Mouse (Mus musculus) fat pad, adult 2 months (tissue): ENCODE measurements around the gene Gtf3c5.

Experiments
- DNase-seq: peaks from one replicate; pipeline ENCODE4 v3.0.0-alpha.2; 2011; ENCODE audit warnings: low read depth, low spot score; ENCODE audit errors: extremely low read depth

Gene Gtf3c5

GRCm38 (mm10) chr2:28576815-28577214 is 6.7 kb downstream of the Gtf3c5 start:
- DNase-seq: no peak

DNA sequence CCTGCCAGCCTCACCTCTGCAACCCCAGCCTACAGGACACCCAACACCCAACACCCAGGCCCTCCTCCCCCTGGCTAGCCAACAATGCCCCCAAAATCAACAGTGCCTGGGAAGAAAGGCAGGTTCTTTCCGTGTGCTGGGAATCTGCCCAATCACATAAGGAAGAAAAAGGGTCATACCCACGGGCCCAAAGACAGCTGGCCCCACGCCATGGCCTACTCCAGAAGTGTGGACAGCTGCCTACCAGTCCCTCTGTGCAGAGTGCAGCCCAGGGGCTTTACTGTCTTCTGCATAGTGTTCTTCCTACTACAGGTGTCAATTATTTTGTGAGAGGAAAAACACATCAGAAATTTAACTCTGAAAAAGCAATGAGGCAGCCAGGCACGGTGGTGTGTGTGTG is 8.2 kb downstream of the Gtf3c5 start:
- no peak for DNase-seq

- no peak for DNase-seq
These were observed 13.6 kb downstream of the Gtf3c5 start for GRCm38 (mm10) chr2:28569903-28570302.

DNA sequence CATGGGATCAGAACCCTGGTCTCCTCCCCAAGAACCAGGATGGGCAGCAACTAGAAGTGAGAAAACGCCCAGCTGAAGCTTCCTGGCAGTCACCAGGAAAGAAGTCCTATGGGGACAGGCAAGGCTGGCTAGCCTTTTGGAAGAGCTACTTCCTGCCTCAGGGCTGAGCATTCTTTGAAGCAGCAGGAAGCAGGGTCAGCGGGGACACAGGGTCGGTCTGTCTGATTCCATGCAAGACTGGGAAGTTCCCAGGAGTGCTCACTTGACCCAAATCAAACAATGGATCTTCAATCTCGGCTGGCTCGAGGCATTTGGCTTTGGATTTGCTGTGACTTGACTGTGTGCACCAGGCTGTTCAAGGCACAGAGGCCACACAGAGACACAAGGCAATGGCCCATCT is 17.0 kb downstream of the Gtf3c5 start:
- DNase-seq: no peak

DNA sequence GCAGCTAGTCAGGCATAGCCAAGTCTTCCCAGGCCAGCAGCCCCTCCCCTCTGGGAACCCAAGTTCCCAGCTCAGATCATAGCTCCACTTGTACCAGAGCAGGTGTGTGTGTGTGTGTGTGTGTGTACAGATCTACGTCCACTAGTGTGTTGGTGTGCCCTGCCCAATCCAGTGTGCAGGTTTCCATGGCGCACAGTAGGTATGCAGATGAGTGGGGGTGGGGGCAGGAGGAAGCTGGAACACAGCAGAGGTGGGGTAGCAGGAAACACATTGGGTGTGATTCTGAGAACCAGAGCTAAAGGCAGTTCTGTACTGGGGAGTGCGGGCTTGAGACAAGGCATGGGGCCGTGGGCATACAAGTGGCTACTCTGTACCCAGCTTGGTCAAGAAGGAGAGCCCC is 19.2 kb downstream of the Gtf3c5 start:
- DNase-seq: no peak

DNA sequence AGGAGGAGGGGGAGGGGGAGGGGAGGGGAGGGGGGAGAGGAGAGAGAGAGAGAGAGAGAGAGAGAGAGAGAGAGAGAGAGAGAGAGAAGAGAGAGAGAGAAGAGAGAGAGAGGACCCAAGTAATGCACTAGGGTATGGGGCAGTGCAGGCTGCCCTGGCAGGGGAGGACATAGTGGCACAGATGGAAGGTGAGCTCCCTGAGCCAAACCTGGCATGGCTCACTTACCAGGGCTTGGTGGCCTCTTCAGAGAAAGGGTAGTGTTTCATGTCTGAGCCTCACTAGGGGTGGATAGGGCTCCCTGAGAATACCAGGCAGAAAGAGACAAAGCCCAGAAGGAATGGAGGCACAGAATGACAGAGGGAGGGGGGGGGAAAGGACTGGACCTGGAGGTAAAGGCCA is 19.7 kb downstream of the Gtf3c5 start:
- DNase-seq: no peak

- DNase-seq: no peak
These were observed 20.2 kb downstream of the Gtf3c5 start, which contains the start of gene Cel for GRCm38 (mm10) chr2:28563303-28563702. Gene Cel (minus strand): TSS chr2:28563403.

DNA sequence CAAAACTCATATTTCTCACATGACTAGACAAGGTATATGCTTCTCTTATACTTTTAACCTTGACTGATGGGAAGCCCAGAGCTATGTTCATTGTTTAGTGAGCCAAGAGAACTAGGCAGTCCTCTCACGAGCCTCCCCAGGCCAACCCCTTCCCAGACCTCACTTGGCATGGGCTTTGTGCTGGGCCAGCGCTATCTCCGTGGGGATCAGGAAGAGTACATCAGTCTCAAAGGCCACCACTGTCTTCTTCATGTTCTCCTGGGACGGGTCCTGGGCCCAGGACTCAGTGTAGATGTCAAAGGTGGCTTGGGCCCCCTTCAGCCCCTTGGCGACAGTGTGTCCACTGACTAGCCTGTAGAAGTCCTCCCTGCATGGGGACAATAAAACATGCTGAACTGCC is 26.1 kb downstream of the Gtf3c5 start:
- DNase-seq: no peak

- DNase-seq: no peak
These were observed 31.2 kb downstream of the Gtf3c5 start for GRCm38 (mm10) chr2:28552301-28552700.

- no peak for DNase-seq
These were observed 34.4 kb downstream of the Gtf3c5 start for GRCm38 (mm10) chr2:28549157-28549556.

- no peak for DNase-seq
These were observed 36.0 kb downstream of the Gtf3c5 start for GRCm38 (mm10) chr2:28547237-28548172.

- no peak for DNase-seq
These were observed 37.0 kb downstream of the Gtf3c5 start for GRCm38 (mm10) chr2:28546560-28546959.

- DNase-seq: no peak
These were observed 37.6 kb downstream of the Gtf3c5 start for GRCm38 (mm10) chr2:28545976-28546375.

DNA sequence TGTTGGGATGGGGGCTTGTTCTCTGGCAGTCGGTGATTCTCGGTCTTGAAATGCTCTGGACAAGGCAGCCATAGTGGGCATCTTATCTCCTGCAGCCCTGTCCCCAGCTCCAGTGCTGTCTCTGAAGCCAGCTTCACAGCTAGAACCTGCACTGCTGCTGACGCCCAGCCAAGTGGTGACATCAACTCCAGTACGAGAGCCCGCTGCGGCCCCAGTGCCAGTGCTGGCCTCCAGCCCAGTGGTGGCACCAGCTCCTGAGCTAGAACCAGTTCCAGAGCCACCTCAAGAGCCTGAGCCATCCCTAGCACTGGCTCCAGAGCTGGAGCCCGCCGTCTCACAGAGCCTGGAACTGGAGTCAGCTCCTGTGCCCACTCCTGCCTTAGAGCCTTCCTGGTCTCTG is 39.7 kb downstream of the Gtf3c5 start:
- no peak for DNase-seq

DNA sequence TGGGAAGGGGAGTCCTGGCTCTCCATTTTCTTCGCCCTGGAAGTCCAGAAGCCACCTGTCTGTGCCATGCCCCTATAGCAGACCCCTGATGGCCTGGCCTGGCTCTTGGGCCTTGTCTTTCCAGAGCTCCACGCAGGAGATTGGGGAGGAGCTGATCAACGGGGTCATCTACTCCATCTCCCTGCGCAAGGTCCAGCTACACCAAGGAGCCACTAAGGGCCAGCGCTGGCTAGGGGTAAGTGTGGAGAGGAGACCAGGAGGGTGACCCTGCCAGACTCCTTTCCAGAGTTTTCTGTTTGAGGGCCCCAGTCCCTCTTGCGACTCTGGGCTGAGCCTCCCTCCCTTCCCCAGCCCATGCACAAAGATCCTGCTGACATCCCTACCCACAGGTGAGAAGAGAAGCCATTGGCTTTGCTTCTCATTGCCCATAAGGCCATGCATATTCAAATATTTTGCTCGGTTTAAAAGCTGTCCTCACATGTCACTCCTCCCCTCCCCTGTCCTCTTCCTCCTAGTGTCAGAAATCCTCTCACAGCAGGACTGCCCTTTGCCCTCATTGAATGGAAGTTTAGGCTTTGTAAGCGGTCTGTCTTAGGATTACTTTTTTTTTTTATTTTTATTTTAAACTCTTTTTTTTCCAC is 42.8 kb downstream of the Gtf3c5 start:
- DNase-seq: no peak

DNA sequence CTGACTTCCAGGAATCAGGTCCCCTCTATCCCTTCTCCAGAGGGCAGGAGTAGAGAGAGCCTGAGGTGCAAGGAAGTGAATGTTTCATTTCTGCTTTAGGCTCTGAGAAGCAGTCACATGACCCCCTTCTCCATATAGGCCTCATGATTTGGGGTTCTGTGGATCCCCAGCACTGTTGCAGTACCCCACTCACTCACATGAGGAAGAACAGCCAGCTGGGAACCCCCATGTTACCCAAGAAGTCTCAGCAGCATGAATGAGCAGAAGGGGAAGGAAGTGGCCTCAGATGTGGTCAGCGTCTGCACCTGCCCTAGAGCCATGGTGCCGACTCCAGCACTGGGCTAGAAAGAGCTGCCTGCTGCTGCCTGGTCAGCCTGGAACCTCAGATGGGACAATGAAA is 43.6 kb downstream of the Gtf3c5 start:
- no peak for DNase-seq

DNA sequence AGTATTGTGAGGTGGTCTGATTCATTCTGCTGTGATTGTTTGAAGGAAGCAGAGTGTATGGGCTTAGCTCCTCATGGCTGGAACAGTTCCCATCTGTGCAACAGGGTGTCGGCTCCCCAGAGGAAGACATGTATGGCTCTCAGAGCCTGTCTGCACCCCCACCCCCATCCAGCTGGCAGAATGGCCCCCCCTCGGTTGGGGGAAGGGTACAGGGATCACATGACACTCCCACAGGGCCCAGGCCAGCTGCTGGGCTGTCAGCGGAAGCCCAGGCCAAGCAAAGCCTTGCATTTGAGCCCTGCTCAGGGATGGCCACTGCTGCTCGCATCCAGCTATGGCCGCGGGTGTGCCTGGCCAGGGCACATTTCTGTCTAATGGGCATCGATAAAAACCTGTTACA is 44.3 kb downstream of the Gtf3c5 start:
- no peak for DNase-seq

GRCm38 (mm10) chr2:28538817-28539128 is 44.8 kb downstream of the Gtf3c5 start:
- DNase-seq: no peak

DNA sequence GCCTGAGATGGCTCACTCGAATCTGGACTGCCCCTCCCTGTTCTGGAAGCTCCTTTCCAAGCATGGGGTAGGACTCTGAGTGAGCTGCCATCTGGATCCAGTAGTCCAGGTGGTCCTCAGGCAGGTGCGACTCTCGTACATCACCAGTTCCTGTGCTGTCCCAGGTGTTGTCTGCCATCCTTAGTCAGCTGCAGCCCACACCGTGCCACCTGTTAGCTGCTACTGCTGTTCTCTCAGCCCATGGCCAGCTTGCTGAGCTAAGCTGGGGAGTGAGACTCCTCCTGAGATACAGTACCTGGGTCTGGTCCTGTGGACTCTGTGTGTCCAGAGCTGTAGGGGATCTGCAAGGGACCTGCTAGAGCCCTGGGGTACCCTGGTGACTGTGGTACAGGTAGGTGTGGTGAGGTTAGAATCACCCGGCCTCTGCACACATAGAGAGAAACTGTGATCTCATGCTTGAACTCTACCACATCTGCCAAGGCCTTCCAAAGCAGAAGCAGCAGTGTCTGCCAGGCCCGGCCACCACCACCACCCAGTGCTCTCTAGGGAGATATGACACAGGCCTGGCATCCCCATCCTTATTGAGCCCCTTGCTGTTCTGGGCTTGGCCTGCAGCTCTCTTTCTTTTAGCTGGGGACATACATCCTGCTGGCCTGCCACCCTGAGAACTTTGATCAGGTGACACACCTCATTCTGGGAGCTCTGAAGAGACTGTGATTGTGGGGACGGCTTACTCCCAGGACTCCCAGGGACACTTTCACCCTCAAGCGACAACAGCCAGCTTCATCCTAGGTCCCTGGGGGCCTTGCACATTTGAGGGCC is 45.3 kb downstream of the Gtf3c5 start:
- DNase-seq: no peak

- DNase-seq: no peak
These were observed 46.0 kb downstream of the Gtf3c5 start for GRCm38 (mm10) chr2:28537634-28537920.

GRCm38 (mm10) chr2:28536766-28537633 is 46.6 kb downstream of the Gtf3c5 start:
- peak; percentile 70 for DNase-seq
